Mouse (Mus musculus) midbrain, embryonic 11.5 days (tissue): Measurements from ENCODE around the gene Grik3. TPM values are rescaled to one million over a fixed set of nuclear protein-coding genes. Genes with fewer than 3 reads are reported as not detected.

Experiments
- ATAC-seq: fragments of 200-750 bp; cut with Nextera tagmentation; 2 replicates; pipeline ENCODE4 v1.8.0; 2017; ENCODE audit warnings: moderate TSS enrichment, moderate library complexity; ENCODE audit not compliant: low FRiP score
- DNase-seq: peaks from one replicate; pipeline ENCODE4 v3.0.0; 2015; ENCODE audit warnings: low spot score; ENCODE audit errors: missing footprints
- H3K27ac ChIP-seq: fragments of 300-500 bp; sonication (generic); 2 replicates; pipeline ENCODE4 v1.5.1; 2014; ENCODE audit warnings: low read depth, low read length
- H3K27me3 ChIP-seq: fragments of 300-500 bp; sonication (generic); 2 replicates; pipeline ENCODE4 v1.6.1; 2014; ENCODE audit warnings: mild to moderate bottlenecking, low read length, moderate library complexity, mixed read lengths; ENCODE audit not compliant: control insufficient read depth, insufficient read depth
- H3K36me3 ChIP-seq: fragments of 300-500 bp; sonication (generic); 2 replicates; pipeline ENCODE4 v1.6.1; 2014; ENCODE audit warnings: mild to moderate bottlenecking, low read length, moderate library complexity, mixed read lengths; ENCODE audit not compliant: control insufficient read depth, insufficient read depth
- H3K4me1 ChIP-seq: fragments of 300-500 bp; sonication (generic); 2 replicates; pipeline ENCODE4 v1.6.1; 2014; ENCODE audit warnings: low read length; ENCODE audit not compliant: control insufficient read depth, insufficient read depth
- H3K4me2 ChIP-seq: fragments of 300-500 bp; sonication (generic); 2 replicates; pipeline ENCODE4 v1.6.1; 2014; ENCODE audit warnings: mild to moderate bottlenecking, moderate library complexity
- H3K4me3 ChIP-seq: fragments of 300-500 bp; sonication (generic); 2 replicates; pipeline ENCODE4 v1.5.1; 2014; ENCODE audit warnings: low read depth, low read length
- H3K9ac ChIP-seq: fragments of 300-500 bp; sonication (generic); 2 replicates; pipeline ENCODE4 v1.6.1; 2014; ENCODE audit warnings: low read length
- H3K9me3 ChIP-seq: fragments of 300-500 bp; sonication (generic); 2 replicates; pipeline ENCODE4 v1.6.1; 2016; ENCODE audit warnings: low read length; ENCODE audit not compliant: control insufficient read depth
- WGBS: fragments of 180-500 bp; shearing (Covaris S2); extraction: QIAGEN DNeasy Blood & Tissue Kit; methylation state at CpG from one replicate; pipeline ENCODE4 v1.1.7; 2014; 5-methylcytosine and 5-hydroxymethylcytosine counted together
- polyA plus RNA-seq: library from polyadenylated mRNA; unstranded; fragments of >200 nt; fragmentation: Nextera tagmentation; extraction: Ambion mirVana; gene quantifications from 2 replicates; pipeline ENCODE4 v1.2.1, GENCODE M21; 2014

Gene Grik3
- polyA plus RNA-seq, 1 experiment from 2014 or later = 0.60 TPM

GRCm38 (mm10) chr4:125644581-125645568 is 154.4 kb downstream of the Grik3 start:
- no peak for DNase-seq
- Histone ChIP-seq H3K4me1 (no peaks in the 10 kb centered on the region), H3K27me3 (no peaks in the 10 kb centered on the region), H3K9me3 (no peaks in the 10 kb centered on the region), H3K36me3 (no peaks in the 10 kb centered on the region), H3K9ac (no peak overlapping the region), H3K27ac (no peak overlapping the region), H3K4me2 (no peak overlapping the region), H3K4me3 (no peak overlapping the region)
- WGBS = 80% methylated on average over 23 of the region's 23 CpGs
- no peak for ATAC-seq

GRCm38 (mm10) chr4:125651676-125652246 is 161.3 kb downstream of the Grik3 start:
- H3K4me3 ChIP-seq = no peak overlapping the region
- peak; percentile 24; the same call in 1 of the 2 replicates for ATAC-seq
- no peak overlapping the region for H3K4me2 ChIP-seq
- H3K4me1 ChIP-seq = peaks cover 7% of the 10 kb centered on the region
- no peak overlapping the region for H3K27ac ChIP-seq
- H3K36me3 ChIP-seq = no peaks in the 10 kb centered on the region
- 43% methylated on average over 24 of the region's 24 CpGs for WGBS
- H3K27me3 ChIP-seq = no peaks in the 10 kb centered on the region
- DNase-seq = no peak
- H3K9ac ChIP-seq = no peak overlapping the region
- no peaks in the 10 kb centered on the region for H3K9me3 ChIP-seq

GRCm38 (mm10) chr4:125656031-125656430 is 165.5 kb downstream of the Grik3 start:
- no peak overlapping the region for H3K27ac ChIP-seq
- DNase-seq (no peak), ATAC-seq (no peak)
- H3K4me3 ChIP-seq = no peak overlapping the region
- H3K9ac ChIP-seq = no peak overlapping the region
- H3K36me3 ChIP-seq = no peaks in the 10 kb centered on the region
- no peak overlapping the region for H3K4me2 ChIP-seq
- no peaks in the 10 kb centered on the region for H3K27me3 ChIP-seq
- 85% methylated on average over 19 of the region's 19 CpGs for WGBS
- peaks cover 15% of the 10 kb centered on the region for H3K4me1 ChIP-seq
- H3K9me3 ChIP-seq = no peaks in the 10 kb centered on the region

- H3K36me3 ChIP-seq = no peaks in the 10 kb centered on the region
- H3K9ac ChIP-seq = no peak overlapping the region
- peaks cover 16% of the 10 kb centered on the region for H3K4me1 ChIP-seq
- 17% methylated on average over 8 of the region's 8 CpGs for WGBS
- no peak overlapping the region for H3K4me3 ChIP-seq
- peak overlapping the region; percentile 56; the same call in 1 of the 2 replicates for H3K27ac ChIP-seq
- ATAC-seq (peak; percentile 76), DNase-seq (no peak)
- H3K9me3 ChIP-seq = no peaks in the 10 kb centered on the region
- no peaks in the 10 kb centered on the region for H3K27me3 ChIP-seq
- H3K4me2 ChIP-seq = no peak overlapping the region
Observed at GRCm38 (mm10) chr4:125658376-125658775, 167.9 kb downstream of the Grik3 start.

- H3K9ac ChIP-seq = no peak overlapping the region
- no peaks in the 10 kb centered on the region for H3K36me3 ChIP-seq
- H3K4me3 ChIP-seq = no peak overlapping the region
- DNase-seq (no peak), ATAC-seq (no peak)
- H3K4me2 ChIP-seq = no peak overlapping the region
- peaks cover 25% of the 10 kb centered on the region for H3K4me1 ChIP-seq
- no peaks in the 10 kb centered on the region for H3K27me3 ChIP-seq
- WGBS = 88% methylated on average over 6 of the region's 6 CpGs
- no peak overlapping the region for H3K27ac ChIP-seq
- H3K9me3 ChIP-seq = no peaks in the 10 kb centered on the region
Observed at GRCm38 (mm10) chr4:125661982-125662381, 171.5 kb downstream of the Grik3 start.

DNA sequence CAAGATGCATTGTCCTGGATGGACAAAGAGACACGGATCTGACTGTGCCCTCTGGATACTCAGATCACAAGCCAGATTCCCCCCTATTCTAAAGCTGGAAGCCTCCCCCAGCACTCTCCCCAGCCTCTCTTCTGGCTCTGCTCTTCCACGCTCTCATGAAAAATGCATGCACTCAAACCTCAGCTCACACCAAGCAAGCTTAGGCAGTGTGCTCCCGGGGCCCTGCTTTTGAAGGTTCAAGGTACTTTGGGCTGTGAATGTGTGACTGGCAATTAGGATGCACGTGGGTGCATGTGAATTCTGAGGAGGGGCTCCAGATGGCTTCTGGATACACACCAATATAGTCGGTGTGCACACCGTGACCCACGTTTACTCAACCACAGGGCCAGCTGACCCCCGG is 172.8 kb downstream of the Grik3 start:
- WGBS = 56% methylated on average over 8 of the region's 8 CpGs
- no peaks in the 10 kb centered on the region for H3K9me3 ChIP-seq
- no peak overlapping the region for H3K4me3 ChIP-seq
- no peak for DNase-seq
- no peak overlapping the region for H3K9ac ChIP-seq
- no peak overlapping the region for H3K4me2 ChIP-seq
- H3K27ac ChIP-seq = peak overlapping the region; percentile 22; the same call in 1 of the 2 replicates
- no peaks in the 10 kb centered on the region for H3K36me3 ChIP-seq
- H3K4me1 ChIP-seq = peaks cover 19% of the 10 kb centered on the region
- H3K27me3 ChIP-seq = no peaks in the 10 kb centered on the region
- peak; percentile 35; the same call in 1 of the 2 replicates for ATAC-seq

DNA sequence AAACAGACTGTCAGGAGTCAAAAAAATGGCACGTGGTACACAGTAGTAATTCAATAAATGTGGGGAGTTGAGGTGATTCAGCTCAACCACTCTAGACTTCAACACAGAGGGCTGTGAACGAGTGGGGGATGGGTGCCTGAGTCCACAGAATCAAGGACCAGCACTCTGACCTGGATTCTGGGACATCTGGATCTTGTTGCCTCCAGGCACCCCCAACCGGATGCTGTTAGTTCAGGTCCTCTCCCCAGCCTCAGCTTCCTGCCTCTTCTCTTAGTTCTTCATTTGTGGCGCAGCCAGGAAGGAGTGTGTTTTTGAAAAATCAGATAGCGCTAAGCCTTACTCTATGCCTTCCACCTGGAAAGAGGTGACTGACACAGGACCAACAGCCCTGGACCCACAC is 175.5 kb downstream of the Grik3 start:
- no peak overlapping the region for H3K9ac ChIP-seq
- no peaks in the 10 kb centered on the region for H3K9me3 ChIP-seq
- DNase-seq (no peak), ATAC-seq (no peak)
- no peak overlapping the region for H3K4me2 ChIP-seq
- no peaks in the 10 kb centered on the region for H3K36me3 ChIP-seq
- H3K27ac ChIP-seq = no peak overlapping the region
- peaks cover 17% of the 10 kb centered on the region for H3K4me1 ChIP-seq
- 81% methylated on average over 5 of the region's 5 CpGs for WGBS
- no peak overlapping the region for H3K4me3 ChIP-seq
- H3K27me3 ChIP-seq = no peaks in the 10 kb centered on the region

- no peaks in the 10 kb centered on the region for H3K36me3 ChIP-seq
- no peak overlapping the region for H3K9ac ChIP-seq
- no peak overlapping the region for H3K4me3 ChIP-seq
- no peaks in the 10 kb centered on the region; the same call in 1 of the 2 replicates for H3K27me3 ChIP-seq
- H3K27ac ChIP-seq = no peak overlapping the region
- DNase-seq (no peak), ATAC-seq (no peak)
- H3K9me3 ChIP-seq = no peaks in the 10 kb centered on the region
- no peak overlapping the region for H3K4me2 ChIP-seq
- WGBS = 85% methylated on average over 13 of the region's 13 CpGs
- 0 out of 2 replicates have a peak, but pooled peaks cover 2% of the 10 kb centered on the region for H3K4me1 ChIP-seq
Observed at GRCm38 (mm10) chr4:125682007-125682406, 191.5 kb downstream of the Grik3 start.

- H3K4me1 ChIP-seq = no peaks in the 10 kb centered on the region
- H3K9me3 ChIP-seq = no peaks in the 10 kb centered on the region
- no peak overlapping the region for H3K9ac ChIP-seq
- DNase-seq (no peak), ATAC-seq (no peak)
- no peaks in the 10 kb centered on the region for H3K27me3 ChIP-seq
- H3K4me2 ChIP-seq = no peak overlapping the region
- WGBS = 50% methylated on average over 8 of the region's 8 CpGs
- no peak overlapping the region for H3K27ac ChIP-seq
- no peaks in the 10 kb centered on the region for H3K36me3 ChIP-seq
- H3K4me3 ChIP-seq = no peak overlapping the region
Observed at GRCm38 (mm10) chr4:125687078-125687477, 196.6 kb downstream of the Grik3 start.
